Mouse (Mus musculus): ENCODE measurements at regions not wholly inside any gene's neighbourhood (a gene's known extent, or its start where the extent isn't known, plus 50 kb on each side); places are given as distances from the start of the nearest gene placed in this dataset.

GRCm38 (mm10) chr14:102925769-102926443, 56.5 kb downstream of the Kctd12 start:
- H3K27ac ChIP-seq (replicated peaks): no peak overlapping the region
- H3K27me3 ChIP-seq (ENCODE audit: low read depth, poor library complexity, severe bottlenecking): no peaks in the 10 kb centered on the region
- DNase-seq (ENCODE audit: low spot score): peak; percentile 17
- H3K4me1 ChIP-seq: 0 out of 2 replicates have a peak, but pooled peaks cover 3% of the 10 kb centered on the region
- no peaks in the 10 kb centered on the region for H3K36me3 ChIP-seq
- no peaks in the 10 kb centered on the region for H3K9me3 ChIP-seq (replicated peaks)
- H3K4me3 ChIP-seq: no peak overlapping the region
- 81% methylated on average over 6 of the region's 6 CpGs for WGBS

GRCm38 (mm10) chr14:102924674-102925073, 57.8 kb downstream of the Kctd12 start:
- H3K4me1 ChIP-seq: 0 out of 2 replicates have a peak, but pooled peaks cover 3% of the 10 kb centered on the region
- no peak for DNase-seq (ENCODE audit: low spot score)
- 90% methylated on average over 4 of the region's 4 CpGs for WGBS
- H3K36me3 ChIP-seq: no peaks in the 10 kb centered on the region
- H3K27me3 ChIP-seq (ENCODE audit: low read depth, poor library complexity, severe bottlenecking): no peaks in the 10 kb centered on the region
- H3K27ac ChIP-seq (replicated peaks): no peak overlapping the region
- H3K9me3 ChIP-seq (replicated peaks): no peaks in the 10 kb centered on the region
- H3K4me3 ChIP-seq: no peak overlapping the region

- no peaks in the 10 kb centered on the region for H3K9me3 ChIP-seq (replicated peaks)
- H3K36me3 ChIP-seq: no peaks in the 10 kb centered on the region
- H3K4me1 ChIP-seq: 0 out of 2 replicates have a peak, but pooled peaks cover 3% of the 10 kb centered on the region
- no peaks in the 10 kb centered on the region for H3K27me3 ChIP-seq (ENCODE audit: low read depth, poor library complexity, severe bottlenecking)
- DNase-seq (ENCODE audit: low spot score): no peak
- no peak overlapping the region for H3K4me3 ChIP-seq
- H3K27ac ChIP-seq (replicated peaks): no peak overlapping the region
- 94% methylated on average over 5 of the region's 5 CpGs for WGBS
These were observed 59.9 kb downstream of the Kctd12 start for GRCm38 (mm10) chr14:102922496-102922993.

- WGBS: 80% methylated on average over 6 of the region's 6 CpGs
- H3K9me3 ChIP-seq (replicated peaks): no peaks in the 10 kb centered on the region
- no peaks in the 10 kb centered on the region for H3K36me3 ChIP-seq
- H3K27ac ChIP-seq (replicated peaks): no peak overlapping the region
- no peaks in the 10 kb centered on the region for H3K4me1 ChIP-seq
- no peak for DNase-seq (ENCODE audit: low spot score)
- no peaks in the 10 kb centered on the region for H3K27me3 ChIP-seq (ENCODE audit: low read depth, poor library complexity, severe bottlenecking)
- H3K4me3 ChIP-seq: no peak overlapping the region
These were observed 62.0 kb downstream of the Kctd12 start for GRCm38 (mm10) chr14:102920415-102920814.

- WGBS: 86% methylated on average over 7 of the region's 7 CpGs
- Histone ChIP-seq H3K9me3 (replicated peaks) (no peaks in the 10 kb centered on the region), H3K36me3 (no peaks in the 10 kb centered on the region), H3K4me3 (no peak overlapping the region), H3K27ac (replicated peaks) (no peak overlapping the region), H3K4me1 (no peaks in the 10 kb centered on the region), H3K27me3 (ENCODE audit: low read depth, poor library complexity, severe bottlenecking) (no peaks in the 10 kb centered on the region)
- DNase-seq (ENCODE audit: low spot score): no peak
These were observed 63.1 kb downstream of the Kctd12 start for GRCm38 (mm10) chr14:102919261-102919801.

- H3K36me3 ChIP-seq: no peaks in the 10 kb centered on the region
- H3K9me3 ChIP-seq (replicated peaks): no peaks in the 10 kb centered on the region
- no peak overlapping the region for H3K27ac ChIP-seq (replicated peaks)
- H3K4me1 ChIP-seq: no peaks in the 10 kb centered on the region
- 81% methylated on average over 1 of the region's 1 CpGs for WGBS
- H3K27me3 ChIP-seq (ENCODE audit: low read depth, poor library complexity, severe bottlenecking): no peaks in the 10 kb centered on the region
- H3K4me3 ChIP-seq: no peak overlapping the region
- no peak for DNase-seq (ENCODE audit: low spot score)
These were observed 64.5 kb downstream of the Kctd12 start for GRCm38 (mm10) chr14:102917929-102918328.

GRCm38 (mm10) chr14:102915918-102916317, 66.5 kb downstream of the Kctd12 start:
- no peak overlapping the region for H3K27ac ChIP-seq (replicated peaks)
- no peaks in the 10 kb centered on the region for H3K4me1 ChIP-seq
- no peaks in the 10 kb centered on the region for H3K36me3 ChIP-seq
- no peaks in the 10 kb centered on the region for H3K27me3 ChIP-seq (ENCODE audit: low read depth, poor library complexity, severe bottlenecking)
- no peak for DNase-seq (ENCODE audit: low spot score)
- H3K9me3 ChIP-seq (replicated peaks): no peaks in the 10 kb centered on the region
- 90% methylated on average over 4 of the region's 4 CpGs for WGBS
- no peak overlapping the region for H3K4me3 ChIP-seq

GRCm38 (mm10) chr14:102911582-102911981, 70.9 kb downstream of the Kctd12 start:
- no peak overlapping the region for H3K4me3 ChIP-seq
- H3K27ac ChIP-seq (replicated peaks): no peak overlapping the region
- H3K36me3 ChIP-seq: no peaks in the 10 kb centered on the region
- 76% methylated on average over 3 of the region's 3 CpGs for WGBS
- H3K27me3 ChIP-seq (ENCODE audit: low read depth, poor library complexity, severe bottlenecking): no peaks in the 10 kb centered on the region
- H3K4me1 ChIP-seq: no peaks in the 10 kb centered on the region
- DNase-seq (ENCODE audit: low spot score): no peak
- no peaks in the 10 kb centered on the region for H3K9me3 ChIP-seq (replicated peaks)

- no peak for DNase-seq (ENCODE audit: low spot score)
- H3K36me3 ChIP-seq: no peaks in the 10 kb centered on the region
- no peaks in the 10 kb centered on the region for H3K9me3 ChIP-seq (replicated peaks)
- no peaks in the 10 kb centered on the region for H3K27me3 ChIP-seq (ENCODE audit: low read depth, poor library complexity, severe bottlenecking)
- WGBS: 85% methylated on average over 3 of the region's 3 CpGs
- H3K4me3 ChIP-seq: no peak overlapping the region
- no peaks in the 10 kb centered on the region for H3K4me1 ChIP-seq
- no peak overlapping the region for H3K27ac ChIP-seq (replicated peaks)
These were observed 73.4 kb downstream of the Kctd12 start for GRCm38 (mm10) chr14:102908990-102909389.

- Histone ChIP-seq H3K4me3 (no peak overlapping the region), H3K9me3 (replicated peaks) (no peaks in the 10 kb centered on the region), H3K36me3 (no peaks in the 10 kb centered on the region), H3K27ac (replicated peaks) (no peak overlapping the region), H3K27me3 (ENCODE audit: low read depth, poor library complexity, severe bottlenecking) (no peaks in the 10 kb centered on the region), H3K4me1 (no peaks in the 10 kb centered on the region)
- WGBS: 83% methylated on average over 6 of the region's 6 CpGs
- DNase-seq (ENCODE audit: low spot score): no peak
These were observed 74.9 kb downstream of the Kctd12 start for GRCm38 (mm10) chr14:102907411-102908103.

- DNase-seq (ENCODE audit: low spot score): no peak
- no peak overlapping the region for H3K4me3 ChIP-seq
- H3K36me3 ChIP-seq: no peaks in the 10 kb centered on the region
- no peak overlapping the region for H3K27ac ChIP-seq (replicated peaks)
- H3K9me3 ChIP-seq (replicated peaks): no peaks in the 10 kb centered on the region
- H3K4me1 ChIP-seq: no peaks in the 10 kb centered on the region
- WGBS: 82% methylated on average over 6 of the region's 6 CpGs
- H3K27me3 ChIP-seq (ENCODE audit: low read depth, poor library complexity, severe bottlenecking): no peaks in the 10 kb centered on the region
These were observed 75.6 kb downstream of the Kctd12 start for GRCm38 (mm10) chr14:102906826-102907225.

- H3K36me3 ChIP-seq: no peaks in the 10 kb centered on the region
- 86% methylated on average over 1 of the region's 1 CpGs for WGBS
- no peaks in the 10 kb centered on the region for H3K27me3 ChIP-seq (ENCODE audit: low read depth, poor library complexity, severe bottlenecking)
- DNase-seq (ENCODE audit: low spot score): no peak
- no peaks in the 10 kb centered on the region for H3K4me1 ChIP-seq
- no peak overlapping the region for H3K27ac ChIP-seq (replicated peaks)
- H3K9me3 ChIP-seq (replicated peaks): no peaks in the 10 kb centered on the region
- no peak overlapping the region for H3K4me3 ChIP-seq
These were observed 76.2 kb downstream of the Kctd12 start for GRCm38 (mm10) chr14:102906286-102906685.

- no peak for DNase-seq (ENCODE audit: low spot score)
- 78% methylated on average over 12 of the region's 12 CpGs for WGBS
- no peak overlapping the region for H3K27ac ChIP-seq (replicated peaks)
These were observed 79.5 kb downstream of the Kctd12 start for GRCm38 (mm10) chr14:102902906-102903305.

More at GRCm38 (mm10) chr14:102902906-102903305, 79.5 kb downstream of the Kctd12 start:
- Histone ChIP-seq H3K9me3 (replicated peaks) (no peaks in the 10 kb centered on the region), H3K36me3 (no peaks in the 10 kb centered on the region), H3K27me3 (ENCODE audit: low read depth, poor library complexity, severe bottlenecking) (no peaks in the 10 kb centered on the region), H3K4me3 (no peak overlapping the region), H3K4me1 (no peaks in the 10 kb centered on the region)

All from midbrain, embryonic 10.5 days (tissue).